29 mouse cellular contexts compared by ENCODE assay signal in genomic region chr6:141868735-141869134, GRCm38 (mm10). TPM values are rescaled to one million over a fixed set of nuclear protein-coding genes. Genes with fewer than 3 reads are reported as not detected.
DNase-seq lines count a peak whose midpoint lies in the region; ATAC-seq and TF ChIP-seq lines count a peak whose summit lies in the region.
"Had no signal": no experiment of that assay in that cellular context is flagged by ENCODE, and none has a peak within 500 bp of the region (broad histone marks: within the 10 kb centered on the region; RNA-seq: fewer than 3 reads in every experiment).

No protein-coding gene starts in this region.

- WGBS in liver, adult 2 months, result 21% methylated on average over 5 of the region's 5 CpGs
- WGBS in liver, embryonic 12.5 days (ENCODE audit: insufficient replicate concordance), result 61% methylated on average over 5 of the region's 5 CpGs
- WGBS in liver, embryonic 15.5 days (ENCODE audit: insufficient replicate concordance), result 56% methylated on average over 5 of the region's 5 CpGs
- 56% methylated on average over 5 of the region's 5 CpGs for WGBS in liver, embryonic 16.5 days (ENCODE audit: insufficient replicate concordance)

- no peak for ATAC-seq in liver, embryonic 12.5 days
- no peak for ATAC-seq in liver, embryonic 15.5 days (ENCODE audit: insufficient read depth)
- ATAC-seq in liver, embryonic 16.5 days (ENCODE audit: low read depth), result peak; percentile 75
- ATAC-seq: CD4-positive, CD25-positive, alpha-beta regulatory T cell, adult 4 months; forebrain, embryonic 15.5 days had no signal

- H3K4me2 ChIP-seq in liver, embryonic 12.5 days, result no peak overlapping the region
- H3K4me2 ChIP-seq in liver, embryonic 15.5 days, result no peak overlapping the region
- no peak overlapping the region for H3K4me2 ChIP-seq in liver, embryonic 16.5 days (ENCODE audit: low read depth, low read length)
- H3K4me2 ChIP-seq: embryonic facial prominence, embryonic 13.5 days; forebrain, embryonic 12.5 days; forebrain, embryonic 15.5 days; heart, embryonic 12.5 days; heart, embryonic 15.5 days; hindbrain, embryonic 13.5 days had no signal

- H3K4me1 ChIP-seq in liver, adult 2 months (ENCODE audit: control insufficient read depth, insufficient read depth, low read length), result peaks cover 33% of the 10 kb centered on the region
- no peaks in the 10 kb centered on the region for H3K4me1 ChIP-seq in liver, embryonic 12.5 days
- no peaks in the 10 kb centered on the region for H3K4me1 ChIP-seq in liver, embryonic 15.5 days (replicated peaks)
- H3K4me1 ChIP-seq in liver, embryonic 16.5 days (ENCODE audit: control insufficient read depth, low read depth, low read length), result no peaks in the 10 kb centered on the region
- H3K4me1 ChIP-seq: embryonic facial prominence, embryonic 10.5 days; embryonic facial prominence, embryonic 13.5 days; forebrain, embryonic 12.5 days; forebrain, embryonic 15.5 days; heart, embryonic 12.5 days; heart, embryonic 15.5 days; hindbrain, embryonic 10.5 days; hindbrain, embryonic 13.5 days had no signal

- peak overlapping the region; percentile 99 for H3K27ac ChIP-seq in liver, adult 2 months (replicated peaks; ENCODE audit: insufficient read depth, low read depth, low read length)
- H3K27ac ChIP-seq in liver, embryonic 12.5 days, result no peak overlapping the region
- H3K27ac ChIP-seq in liver, embryonic 15.5 days (replicated peaks), result peak overlapping the region; percentile 53
- peak overlapping the region; percentile 37 for H3K27ac ChIP-seq in liver, embryonic 16.5 days (ENCODE audit: low read length)
- H3K27ac ChIP-seq: embryonic facial prominence, embryonic 10.5 days; embryonic facial prominence, embryonic 13.5 days; forebrain, embryonic 12.5 days; forebrain, embryonic 15.5 days; heart, embryonic 15.5 days; hindbrain, embryonic 10.5 days; hindbrain, embryonic 13.5 days had no signal

- DNase-seq in liver, adult 2 months (ENCODE audit: extremely low read depth, low read depth, low spot score), result peak; percentile 98
- no peak for DNase-seq in thymus, adult 18-20 months
- DNase-seq in left cerebral cortex, adult 11 months (ENCODE audit: low spot score), result no peak
- DNase-seq: adrenal gland, adult 8-10 months; adrenal gland, postnatal 25 days; cerebellum, adult 11-12 months; cerebellum, adult 8-10 months; cerebellum, postnatal 10 days; cerebellum, postnatal 36 days; embryo, embryonic 11 days; gastrocnemius, postnatal 25 days; heart, adult 18-20 months; heart, postnatal 10 days; heart, postnatal 36 days had no signal

- TF ChIP-seq CTCF in liver, adult 2 months (IDR thresholded peaks at IDR 0.05; ENCODE audit: low read depth, low read length), result no peak

- no peaks in the 10 kb centered on the region for H3K9me3 ChIP-seq in liver, embryonic 12.5 days (replicated peaks)
- H3K9me3 ChIP-seq in liver, embryonic 15.5 days (replicated peaks), result no peaks in the 10 kb centered on the region
- H3K9me3 ChIP-seq in liver, embryonic 16.5 days (replicated peaks; ENCODE audit: control insufficient read depth, low read length), result no peaks in the 10 kb centered on the region
- H3K9me3 ChIP-seq: embryonic facial prominence, embryonic 10.5 days; embryonic facial prominence, embryonic 13.5 days; forebrain, embryonic 12.5 days; forebrain, embryonic 15.5 days; heart, embryonic 12.5 days; heart, embryonic 15.5 days; hindbrain, embryonic 10.5 days; hindbrain, embryonic 13.5 days had no signal

- no peak for TF ChIP-seq POLR2A in liver, adult 2 months (IDR thresholded peaks at IDR 0.05; ENCODE audit: extremely low read depth, insufficient read depth, low read length)

- peak overlapping the region; percentile 36; the same call in 1 of the 2 replicates for H3K4me3 ChIP-seq in liver, adult 2 months (ENCODE audit: insufficient read depth, low read depth, low read length)
- H3K4me3 ChIP-seq in liver, embryonic 12.5 days, result no peak overlapping the region
- no peak overlapping the region for H3K4me3 ChIP-seq in liver, embryonic 15.5 days (replicated peaks)
- no peak overlapping the region for H3K4me3 ChIP-seq in liver, embryonic 16.5 days (ENCODE audit: low read depth, low read length)
- H3K4me3 ChIP-seq: embryonic facial prominence, embryonic 10.5 days; embryonic facial prominence, embryonic 13.5 days; erythroblast, embryonic 14.5 days; forebrain, embryonic 12.5 days; forebrain, embryonic 15.5 days; heart, embryonic 12.5 days; heart, embryonic 15.5 days; hindbrain, embryonic 10.5 days; hindbrain, embryonic 13.5 days had no signal

- H3K36me3 ChIP-seq in liver, adult 2 months (ENCODE audit: control insufficient read depth, insufficient read depth, low read length), result no peaks in the 10 kb centered on the region
- H3K36me3 ChIP-seq in liver, embryonic 12.5 days, result no peaks in the 10 kb centered on the region
- H3K36me3 ChIP-seq in liver, embryonic 15.5 days (replicated peaks), result no peaks in the 10 kb centered on the region
- no peaks in the 10 kb centered on the region for H3K36me3 ChIP-seq in liver, embryonic 16.5 days (ENCODE audit: control insufficient read depth, insufficient read depth)
- H3K36me3 ChIP-seq: embryonic facial prominence, embryonic 10.5 days; embryonic facial prominence, embryonic 13.5 days; forebrain, embryonic 12.5 days; forebrain, embryonic 15.5 days; heart, embryonic 12.5 days; heart, embryonic 15.5 days; hindbrain, embryonic 10.5 days; hindbrain, embryonic 13.5 days had no signal

- H3K9ac ChIP-seq in liver, adult 2 months (ENCODE audit: low read depth, low read length), result no peak overlapping the region
- H3K9ac ChIP-seq in liver, embryonic 12.5 days, result no peak overlapping the region
- no peak overlapping the region for H3K9ac ChIP-seq in liver, embryonic 15.5 days
- H3K9ac ChIP-seq in liver, embryonic 16.5 days (ENCODE audit: low read depth, low read length), result no peak overlapping the region
- H3K9ac ChIP-seq: embryonic facial prominence, embryonic 13.5 days; forebrain, embryonic 12.5 days; forebrain, embryonic 15.5 days; heart, embryonic 12.5 days; heart, embryonic 15.5 days; hindbrain, embryonic 13.5 days had no signal

- H3K27me3 ChIP-seq in liver, adult 2 months (ENCODE audit: control insufficient read depth, insufficient read depth, low read length), result no peaks in the 10 kb centered on the region
- no peaks in the 10 kb centered on the region for H3K27me3 ChIP-seq in liver, embryonic 12.5 days (replicated peaks)
- H3K27me3 ChIP-seq in liver, embryonic 15.5 days, result no peaks in the 10 kb centered on the region
- no peaks in the 10 kb centered on the region for H3K27me3 ChIP-seq in liver, embryonic 16.5 days (ENCODE audit: control insufficient read depth, insufficient read depth, low read depth, low read length)
- H3K27me3 ChIP-seq: embryonic facial prominence, embryonic 13.5 days; forebrain, embryonic 12.5 days; forebrain, embryonic 15.5 days; heart, embryonic 12.5 days; heart, embryonic 15.5 days; hindbrain, embryonic 13.5 days had no signal

- H3K79me2 ChIP-seq in liver, adult 2 months (ENCODE audit: control insufficient read depth, insufficient read depth, low read length), result peaks cover 3% of the 10 kb centered on the region; the same call in 1 of the 2 replicates

RNA-seq across cellular contexts. Expression of gene Slco1a4, which starts 12.7 kb away (rescaled TPM):
- total RNA-seq in liver, adult 2 months (2014; rRNA removed), result 282 and 399 TPM in 2 replicates
- polyA plus RNA-seq in liver, adult 2 months (2012; rRNA removed), result 11.1 and 23.0 TPM in 2 replicates
- not detected in 2 replicates for polyA plus RNA-seq in liver, embryonic 12.5 days (2016; fragmentation: Nextera tagmentation; extraction: Ambion mirVana)
- not detected in 2 replicates for polyA plus RNA-seq in liver, embryonic 15.5 days (2015; fragmentation: Nextera tagmentation; extraction: Ambion mirVana)
- not detected in 2 replicates for polyA plus RNA-seq in liver, embryonic 16.5 days (2015; fragmentation: Nextera tagmentation; extraction: Ambion mirVana)
- total RNA-seq: MEL had no signal
- polyA plus RNA-seq: C2C12; embryonic facial prominence, embryonic 10.5 days; embryonic facial prominence, embryonic 13.5 days; erythroblast, embryonic 14.5 days; heart, embryonic 12.5 days; hindbrain, embryonic 10.5 days had no signal

Comparison
In these comparisons a context has a peak if more than half of its experiments do, and no peak if none do; other contexts are left out.
1. RNA of gene Slco1a4, which starts 12.7 kb away (polyA plus RNA-seq): 11.1 to 23.0 TPM in liver, adult 2 months; not detected in liver, embryonic 15.5 days, not detected in liver, embryonic 12.5 days and not detected in liver, embryonic 16.5 days; every median in the first group is over 10 times any median in the second.